Mouse (Mus musculus) hindbrain, embryonic 15.5 days (tissue): ENCODE data around the gene Mgat4e. TPM values are rescaled to one million over a fixed set of nuclear protein-coding genes. Genes with fewer than 3 reads are reported as not detected.

Source experiments
- ATAC-seq: fragments of 200-750 bp; cut with Nextera tagmentation; 2 replicates; pipeline ENCODE4 v1.8.0; 2017; ENCODE audit warnings: low read depth, moderate number of reproducible peaks, moderate TSS enrichment; ENCODE audit not compliant: low FRiP score
- H3K27ac ChIP-seq: fragments of 300-500 bp; sonication (generic); replicated peaks from 2 replicates; pipeline ENCODE4 v1.5.1; 2015; ENCODE audit warnings: mild to moderate bottlenecking, inconsistent platforms
- H3K27me3 ChIP-seq: fragments of 300-500 bp; sonication (generic); 2 replicates; pipeline ENCODE4 v1.6.1; 2015; ENCODE audit warnings: control low read depth, inconsistent platforms
- H3K36me3 ChIP-seq: fragments of 300-500 bp; sonication (generic); 2 replicates; pipeline ENCODE4 v1.6.1; 2015; ENCODE audit warnings: control low read depth, inconsistent platforms
- H3K4me1 ChIP-seq: fragments of 300-500 bp; sonication (generic); replicated peaks from 2 replicates; pipeline ENCODE4 v1.6.1; 2015; ENCODE audit warnings: control low read depth, inconsistent platforms
- H3K4me2 ChIP-seq: fragments of 300-500 bp; sonication (generic); 2 replicates; pipeline ENCODE4 v1.6.1; 2015; ENCODE audit warnings: moderate library complexity, mild to moderate bottlenecking, inconsistent platforms
- H3K4me3 ChIP-seq: fragments of 300-500 bp; sonication (generic); 2 replicates; pipeline ENCODE4 v1.5.1; 2015; ENCODE audit warnings: mild to moderate bottlenecking, inconsistent platforms
- H3K9ac ChIP-seq: fragments of 300-500 bp; sonication (generic); 2 replicates; pipeline ENCODE4 v1.6.1; 2015; ENCODE audit warnings: inconsistent platforms
- H3K9me3 ChIP-seq: fragments of 300-500 bp; sonication (generic); 2 replicates; pipeline ENCODE4 v1.6.1; 2016; ENCODE audit warnings: control low read depth, inconsistent platforms
- WGBS: fragments of 180-500 bp; shearing (Covaris S2); methylation state at CpG from one replicate; pipeline ENCODE4 v1.1.7; 2015; 5-methylcytosine and 5-hydroxymethylcytosine counted together
- polyA plus RNA-seq: library from polyadenylated mRNA; unstranded; fragments of >200 nt; fragmentation: Nextera tagmentation; extraction: Ambion mirVana; gene quantifications from 2 replicates; pipeline ENCODE4 v1.2.1, GENCODE M21; 2015

Gene Mgat4e
- polyA plus RNA-seq, 1 experiment from 2014 or later, result not detected

- Histone ChIP-seq H3K4me3 (no peak overlapping the region), H3K9ac (no peak overlapping the region), H3K4me2 (0 out of 2 replicates have a peak overlapping the region, but pooled peaks have one; percentile 55), H3K27ac (no peak overlapping the region), H3K27me3 (no peaks in the 10 kb centered on the region), H3K36me3 (no peaks in the 10 kb centered on the region), H3K9me3 (no peaks in the 10 kb centered on the region), H3K4me1 (peaks cover 32% of the 10 kb centered on the region)
- ATAC-seq, result no peak
- 80% methylated on average over 3 of the region's 3 CpGs for WGBS
Measured at GRCm38 (mm10) chr1:134563726-134564125, 14.2 kb upstream of the Mgat4e start.

- H3K27ac ChIP-seq, result 0 out of 2 replicates have a peak overlapping the region, but pooled peaks have one; percentile 94
- ATAC-seq, result no peak
- H3K4me2 ChIP-seq, result peak overlapping the region; percentile 55
- no peaks in the 10 kb centered on the region for H3K9me3 ChIP-seq
- peak overlapping the region; percentile 87 for H3K4me3 ChIP-seq
- no peaks in the 10 kb centered on the region for H3K27me3 ChIP-seq
- H3K9ac ChIP-seq, result peak overlapping the region; percentile 97; the same call in 1 of the 2 replicates
- peaks cover 32% of the 10 kb centered on the region for H3K4me1 ChIP-seq
- no peaks in the 10 kb centered on the region for H3K36me3 ChIP-seq
Measured at GRCm38 (mm10) chr1:134562457-134562856, 13.0 kb upstream of the Mgat4e start.

GRCm38 (mm10) chr1:134561770-134562143 is 12.3 kb upstream of the Mgat4e start:
- peak overlapping the region; percentile 94 for H3K27ac ChIP-seq
- 4% methylated on average over 7 of the region's 7 CpGs for WGBS
- peak overlapping the region; percentile 87 for H3K4me3 ChIP-seq
- H3K36me3 ChIP-seq, result no peaks in the 10 kb centered on the region
- H3K27me3 ChIP-seq, result no peaks in the 10 kb centered on the region
- peak overlapping the region; percentile 97 for H3K9ac ChIP-seq
- H3K4me1 ChIP-seq, result peaks cover 37% of the 10 kb centered on the region
- ATAC-seq, result no peak
- peak overlapping the region; percentile 55 for H3K4me2 ChIP-seq
- H3K9me3 ChIP-seq, result no peaks in the 10 kb centered on the region

GRCm38 (mm10) chr1:134560801-134561769 is 11.6 kb upstream of the Mgat4e start:
- WGBS, result under 1% methylated on average over 42 of the region's 76 CpGs
- Histone ChIP-seq H3K4me1 (peaks cover 37% of the 10 kb centered on the region), H3K27me3 (no peaks in the 10 kb centered on the region), H3K9ac (peak overlapping the region; percentile 97), H3K36me3 (no peaks in the 10 kb centered on the region), H3K4me2 (peak overlapping the region; percentile 55), H3K4me3 (peak overlapping the region; percentile 87), H3K27ac (peak overlapping the region; percentile 94), H3K9me3 (no peaks in the 10 kb centered on the region)
- peak; percentile 7; the same call in 1 of the 2 replicates for ATAC-seq

GRCm38 (mm10) chr1:134560396-134560795 is 10.9 kb upstream of the Mgat4e start:
- Histone ChIP-seq H3K4me2 (peak overlapping the region; percentile 55), H3K27me3 (no peaks in the 10 kb centered on the region), H3K36me3 (no peaks in the 10 kb centered on the region), H3K27ac (peak overlapping the region; percentile 94), H3K4me3 (peak overlapping the region; percentile 87), H3K4me1 (peaks cover 36% of the 10 kb centered on the region), H3K9ac (peak overlapping the region; percentile 97), H3K9me3 (no peaks in the 10 kb centered on the region)
- 0 out of 2 replicates have a peak, but pooled peaks have one; percentile 0 for ATAC-seq
- WGBS, result 0% methylated on average over 41 of the region's 50 CpGs

- Histone ChIP-seq H3K4me1 (peaks cover 36% of the 10 kb centered on the region), H3K9ac (peak within 1 kb of the TSS; percentile 97), H3K27ac (peak within 1 kb of the TSS; percentile 94), H3K4me2 (peak within 1 kb of the TSS; percentile 55), H3K4me3 (peak within 1 kb of the TSS; percentile 87), H3K36me3 (no peaks in the 10 kb centered on the region), H3K9me3 (no peaks in the 10 kb centered on the region), H3K27me3 (no peaks in the 10 kb centered on the region)
- WGBS, result under 1% methylated on average over 34 of the region's 34 CpGs
- ATAC-seq, result peak; percentile 31
Measured at GRCm38 (mm10) chr1:134559976-134560375, 10.5 kb upstream of the Mgat4e start, which contains the start of gene Kdm5b. Kdm5b (plus strand) TSS chr1:134560171.

GRCm38 (mm10) chr1:134559226-134559625 is 9.7 kb upstream of the Mgat4e start:
- Histone ChIP-seq H3K4me1 (peaks cover 36% of the 10 kb centered on the region), H3K36me3 (no peaks in the 10 kb centered on the region), H3K4me2 (no peak overlapping the region), H3K9ac (no peak overlapping the region), H3K4me3 (no peak overlapping the region), H3K27ac (peak overlapping the region; percentile 94), H3K9me3 (no peaks in the 10 kb centered on the region), H3K27me3 (no peaks in the 10 kb centered on the region)
- 72% methylated on average over 3 of the region's 3 CpGs for WGBS
- ATAC-seq, result no peak

GRCm38 (mm10) chr1:134558511-134558910 is 9.0 kb upstream of the Mgat4e start:
- WGBS, result 63% methylated on average over 5 of the region's 5 CpGs

GRCm38 (mm10) chr1:134556671-134557218 is 7.3 kb upstream of the Mgat4e start:
- Histone ChIP-seq H3K27ac (peak overlapping the region; percentile 96), H3K9me3 (no peaks in the 10 kb centered on the region), H3K4me2 (peak overlapping the region; percentile 85), H3K27me3 (no peaks in the 10 kb centered on the region), H3K4me3 (peak overlapping the region; percentile 74), H3K36me3 (no peaks in the 10 kb centered on the region), H3K4me1 (peaks cover 18% of the 10 kb centered on the region), H3K9ac (peak overlapping the region; percentile 78)
- WGBS, result under 1% methylated on average over 35 of the region's 35 CpGs
- ATAC-seq, result peak; percentile 95

More at GRCm38 (mm10) chr1:134558511-134558910, 9.0 kb upstream of the Mgat4e start:
- Histone ChIP-seq H3K27ac (no peak overlapping the region), H3K27me3 (no peaks in the 10 kb centered on the region), H3K36me3 (no peaks in the 10 kb centered on the region), H3K9ac (no peak overlapping the region), H3K4me3 (no peak overlapping the region), H3K9me3 (no peaks in the 10 kb centered on the region), H3K4me1 (peaks cover 31% of the 10 kb centered on the region), H3K4me2 (no peak overlapping the region)
- no peak for ATAC-seq

- peak; percentile 33 for ATAC-seq
- H3K9me3 ChIP-seq, result no peaks in the 10 kb centered on the region
- H3K4me2 ChIP-seq, result peak overlapping the region; percentile 85
- no peaks in the 10 kb centered on the region for H3K27me3 ChIP-seq
- H3K27ac ChIP-seq, result peak overlapping the region; percentile 96
- under 1% methylated on average over 45 of the region's 46 CpGs for WGBS
- H3K4me1 ChIP-seq, result peaks cover 18% of the 10 kb centered on the region
- H3K4me3 ChIP-seq, result peak overlapping the region; percentile 74
- no peaks in the 10 kb centered on the region for H3K36me3 ChIP-seq
- peak overlapping the region; percentile 78 for H3K9ac ChIP-seq
Measured at GRCm38 (mm10) chr1:134555871-134556670, 6.6 kb upstream of the Mgat4e start.

- Histone ChIP-seq H3K27ac (no peak overlapping the region), H3K9me3 (no peaks in the 10 kb centered on the region), H3K4me2 (peak overlapping the region; percentile 85), H3K4me1 (peaks cover 18% of the 10 kb centered on the region), H3K9ac (no peak overlapping the region), H3K27me3 (no peaks in the 10 kb centered on the region), H3K36me3 (no peaks in the 10 kb centered on the region), H3K4me3 (peak overlapping the region; percentile 74)
- no peak for ATAC-seq
- 35% methylated on average over 13 of the region's 13 CpGs for WGBS
Measured at GRCm38 (mm10) chr1:134555240-134555870, 5.9 kb upstream of the Mgat4e start.
